ENCODE assay signal across 8 mouse cellular contexts in the genomic region with DNA sequence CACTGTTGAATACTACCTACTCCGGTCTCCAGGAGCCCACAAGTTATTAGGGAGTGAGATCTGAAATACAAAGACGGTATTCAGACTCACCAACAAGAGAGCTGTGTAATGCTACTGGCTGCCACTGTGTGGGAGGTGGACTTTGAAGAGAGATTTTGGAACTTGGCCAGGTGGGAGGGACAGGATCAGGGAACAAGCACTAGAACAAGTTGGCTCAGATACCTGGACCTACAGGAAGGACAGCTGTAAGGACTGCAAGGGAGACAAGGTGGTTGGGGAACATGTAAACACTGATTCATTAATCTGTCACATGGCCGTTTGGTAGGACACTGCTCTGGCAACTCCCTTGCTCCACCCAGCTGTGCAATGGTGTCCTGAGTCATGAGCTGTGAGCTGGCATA. TPM values are rescaled to one million over a fixed set of nuclear protein-coding genes. Genes with fewer than 3 reads are reported as not detected.
DNase-seq lines count a peak whose midpoint lies in the region; ATAC-seq lines count a peak whose summit lies in the region.

No protein-coding gene starts in this region.

- no peak overlapping the region for H3K9ac ChIP-seq in limb, embryonic 15.5 days

- no peaks in the 10 kb centered on the region for H3K27me3 ChIP-seq in limb, embryonic 15.5 days

- no peak overlapping the region for H3K27ac ChIP-seq in limb, embryonic 15.5 days

- no peak overlapping the region for H3K4me3 ChIP-seq in limb, embryonic 15.5 days

- DNase-seq in adrenal gland, adult (ENCODE audit: inconsistent age in 2 of 2, low spot score in 1 of 2): peak; percentile 73 to 89
- DNase-seq in adrenal gland, postnatal 4 days (ENCODE audit: low spot score in 2 of 2): no peak
- DNase-seq in retina, postnatal 1 day: peak; percentile 48
- DNase-seq in retina, embryonic 14.5 days (ENCODE audit: low spot score): no peak
- DNase-seq in urinary bladder, postnatal 25 days (ENCODE audit: low spot score): peak; percentile 68
- no peak for DNase-seq in right cerebral cortex, postnatal 10 days (ENCODE audit: low spot score in 2 of 2)
- DNase-seq in cerebellum, adult 11-12 months: no peak

- no peaks in the 10 kb centered on the region for H3K36me3 ChIP-seq in limb, embryonic 15.5 days

- WGBS in limb, embryonic 15.5 days: 57% methylated on average over 3 of the region's 3 CpGs

- 0 out of 2 replicates have a peak, but pooled peaks cover 8% of the 10 kb centered on the region for H3K4me1 ChIP-seq in limb, embryonic 15.5 days

- no peak overlapping the region for H3K4me2 ChIP-seq in limb, embryonic 15.5 days

- ATAC-seq in limb, embryonic 15.5 days (ENCODE audit: insufficient number of reproducible peaks, low FRiP score, low TSS enrichment, low read depth): peak; percentile 62

- H3K9me3 ChIP-seq in limb, embryonic 15.5 days: no peaks in the 10 kb centered on the region

RNA-seq across cellular contexts. Expression of gene Sowahc, which starts 19.4 kb away (rescaled TPM):
- total RNA-seq in adrenal gland, postnatal 4 days (2021): 10 to 100 TPM; 22.6 to 23.2 TPM
- polyA plus RNA-seq in limb, embryonic 15.5 days (2015; fragmentation: Nextera tagmentation; extraction: Ambion mirVana): 21.6 and 22.6 TPM in 2 replicates

RNA-seq across cellular contexts. Expression of gene Sept10, which starts 19.5 kb away (rescaled TPM):
- total RNA-seq in adrenal gland, postnatal 4 days (2021): 10 to 100 TPM; 63.2 to 64.6 TPM
- polyA plus RNA-seq in limb, embryonic 15.5 days (2015; fragmentation: Nextera tagmentation; extraction: Ambion mirVana): 42.0 and 44.0 TPM in 2 replicates

Comparison
In these comparisons a context has a peak if more than half of its experiments do, and no peak if none do; other contexts are left out.
1. DNase-seq: peak in adrenal gland, adult (2 of 2), retina, postnatal 1 day (single experiment) and urinary bladder, postnatal 25 days (single experiment); none in adrenal gland, postnatal 4 days (0 of 2), retina, embryonic 14.5 days (single experiment), right cerebral cortex, postnatal 10 days (0 of 2) and cerebellum, adult 11-12 months (single experiment).